Mouse (Mus musculus) thymus, postnatal 36 days (tissue): Measurements from ENCODE around the gene Mpv17.

Source experiments
- DNase-seq, 2 experiments: peaks; one replicate each; pipeline ENCODE4 v3.0.0; 2022; ENCODE audit warnings: mixed read lengths in 2 of 2

Mpv17 gene

GRCm38 (mm10) chr5:31181183-31181770 is 27.2 kb upstream of the Mpv17 start:
- DNase-seq: no peak

GRCm38 (mm10) chr5:31179766-31180630 is 25.9 kb upstream of the Mpv17 start, which contains the start of the genes Gm29609 and Gtf3c2:
TSS of gene Gm29609 (minus strand) at chr5:31179911.
TSS of gene Gtf3c2 (minus strand) at chr5:31180144.
- DNase-seq: peak; percentile 95 to 96

GRCm38 (mm10) chr5:31179301-31179765 is 25.3 kb upstream of the Mpv17 start:
- no peak for DNase-seq

- DNase-seq: no peak
Observed at GRCm38 (mm10) chr5:31168630-31169029, 14.6 kb upstream of the Mpv17 start.

GRCm38 (mm10) chr5:31164878-31165277 is 10.8 kb upstream of the Mpv17 start:
- no peak for DNase-seq

GRCm38 (mm10) chr5:31162462-31162861 is 8.4 kb upstream of the Mpv17 start:
- DNase-seq: no peak

GRCm38 (mm10) chr5:31153516-31154151 is 417 bp downstream of the Mpv17 start:
- no peak for DNase-seq

- no peak for DNase-seq
Observed at GRCm38 (mm10) chr5:31151746-31152145, 2.3 kb downstream of the Mpv17 start.

- no peak for DNase-seq
Observed at GRCm38 (mm10) chr5:31149781-31150180, 4.3 kb downstream of the Mpv17 start.

- DNase-seq: no peak
Observed at GRCm38 (mm10) chr5:31138968-31139425, 15.1 kb downstream of the Mpv17 start.

GRCm38 (mm10) chr5:31138241-31138967 is 15.6 kb downstream of the Mpv17 start, which contains the start of gene Ucn:
TSS of gene Ucn (minus strand) at chr5:31138829.
- DNase-seq: no peak

- no peak for DNase-seq
Observed at GRCm38 (mm10) chr5:31137658-31138057, 16.4 kb downstream of the Mpv17 start.

GRCm38 (mm10) chr5:31136730-31137424 is 17.2 kb downstream of the Mpv17 start:
- DNase-seq: no peak

GRCm38 (mm10) chr5:31126050-31126449 is 28.0 kb downstream of the Mpv17 start:
- DNase-seq: no peak

- no peak for DNase-seq
Observed at GRCm38 (mm10) chr5:31123481-31123880, 30.6 kb downstream of the Mpv17 start.

- no peak for DNase-seq
Observed at GRCm38 (mm10) chr5:31121111-31121510, 32.9 kb downstream of the Mpv17 start.

GRCm38 (mm10) chr5:31116912-31117311 is 37.1 kb downstream of the Mpv17 start:
- no peak for DNase-seq

- no peak for DNase-seq
Observed at GRCm38 (mm10) chr5:31116354-31116753, 37.7 kb downstream of the Mpv17 start, which contains the start of gene Trim54. TSS of gene Trim54 (plus strand) at chr5:31116712.

- no peak for DNase-seq
Observed at GRCm38 (mm10) chr5:31110781-31111180, 43.3 kb downstream of the Mpv17 start.

GRCm38 (mm10) chr5:31108000-31108490 is 46.0 kb downstream of the Mpv17 start, which contains the start of gene Slc30a3:
TSS of gene Slc30a3 (minus strand) at chr5:31108237.
- no peak for DNase-seq

- no peak for DNase-seq
Observed at GRCm38 (mm10) chr5:31105814-31106335, 48.2 kb downstream of the Mpv17 start, which contains the start of gene Dnajc5g. TSS of gene Dnajc5g (plus strand) at chr5:31106285.
